Mouse (Mus musculus): ENCODE results near the gene Fto.

DNA sequence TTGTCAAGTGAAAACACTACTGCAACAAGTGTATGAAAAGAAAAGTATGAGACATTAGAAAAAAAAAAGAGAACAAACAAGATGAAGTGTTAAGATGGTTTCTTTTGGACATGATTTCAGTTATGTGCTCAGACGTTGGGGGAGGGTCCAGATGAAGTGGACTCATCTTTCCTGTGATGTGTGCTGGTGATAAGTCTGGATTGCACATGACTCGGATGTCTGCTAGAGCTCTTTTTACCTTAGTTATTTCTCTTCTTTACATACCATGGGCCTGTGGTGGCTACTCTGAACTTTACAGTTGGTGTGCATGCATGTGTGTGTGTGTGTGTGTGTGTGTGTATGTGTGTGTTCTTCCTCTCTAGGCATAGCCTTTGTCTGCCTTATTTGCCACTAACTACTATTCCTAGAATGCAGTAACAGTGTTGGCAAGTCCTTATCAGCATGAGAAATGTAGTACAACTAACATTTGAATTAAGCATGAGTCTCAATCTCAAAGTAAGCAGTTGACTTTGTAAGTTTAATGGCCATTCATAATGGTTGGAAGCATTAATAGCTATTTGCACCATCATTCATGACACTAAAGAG lies 43.9 kb upstream of the Fto start:
- TF ChIP-seq CTCF (conservative IDR thresholded peaks at IDR 0.05; ENCODE audit: low read length) (no peak), POU5F1 (IDR thresholded peaks at IDR 0.05; ENCODE audit: borderline replicate concordance, low read length) (no peak), NANOG (IDR thresholded peaks at IDR 0.05; ENCODE audit: borderline replicate concordance, low read length) (no peak)
